Mouse (Mus musculus) macrophage (primary cell): ENCODE measurements around the gene Sema4a. TPM values are rescaled to one million over a fixed set of nuclear protein-coding genes. Genes with fewer than 3 reads are reported as not detected.

Experiments used
- H3K27ac ChIP-seq: fragments of 350-480 bp; formaldehyde crosslinking; 2 replicates; pipeline ENCODE4 v1.9.0; 2021
- H3K36me3 ChIP-seq: fragments of 350-480 bp; formaldehyde crosslinking; 2 replicates; pipeline ENCODE4 v1.9.0; 2021; ENCODE audit errors: inconsistent target
- H3K4me3 ChIP-seq: fragments of 350-480 bp; formaldehyde crosslinking; 2 replicates; pipeline ENCODE4 v1.9.0; 2021; ENCODE audit errors: inconsistent target
- H3K79me2 ChIP-seq: fragments of 350-480 bp; formaldehyde crosslinking; 2 replicates; pipeline ENCODE4 v1.9.0; 2021; ENCODE audit errors: inconsistent target
- WGBS: methylation state at CpG from one replicate; pipeline ENCODE4 v1.1.7; 2026; ENCODE audit warnings: inconsistent platforms; ENCODE audit not compliant: missing documents; 5-methylcytosine and 5-hydroxymethylcytosine counted together
- polyA plus RNA-seq: library from polyadenylated mRNA; stranded (reverse); fragments of 250-400 nt; gene quantifications from 3 replicates; pipeline ENCODE4 v1.2.4, GENCODE M21; 2018; ENCODE audit warnings: inconsistent platforms
- total RNA-seq, 78 experiments: library from RNA; depleted of rRNA; stranded (reverse); fragments of 250-400 nt; gene quantifications; 1 replicate in 9 of 78; 2 replicates in 24 of 78; 3 replicates in 43 of 78; 4 replicates in 2 of 78; pipeline ENCODE4 v1.2.4; 2018; ENCODE audit warnings: inconsistent platforms in 56 of 78

The Sema4a gene
- 100 to 1,000 TPM in 6 of 26 experiments, 10 to 100 TPM in 20; 12.4 to 193 (median 60.3) TPM for total RNA-seq (2018; cell fraction: chromatin; rRNA removed)
- 10 to 100 TPM in 19 of 26 experiments, 1 to 10 TPM in 7; 8.5 to 33.5 (median 15.5) TPM for total RNA-seq (2018; cell fraction: cytosol; rRNA removed)
- 100 to 1,000 TPM in 3 of 26 experiments, 10 to 100 TPM in 23; 24.0 to 139 (median 65.3) TPM for total RNA-seq (2018; cell fraction: nucleus; rRNA removed)
- 7.3 to 33.5 TPM (median 7.7 TPM) in 3 replicates for polyA plus RNA-seq

DNA sequence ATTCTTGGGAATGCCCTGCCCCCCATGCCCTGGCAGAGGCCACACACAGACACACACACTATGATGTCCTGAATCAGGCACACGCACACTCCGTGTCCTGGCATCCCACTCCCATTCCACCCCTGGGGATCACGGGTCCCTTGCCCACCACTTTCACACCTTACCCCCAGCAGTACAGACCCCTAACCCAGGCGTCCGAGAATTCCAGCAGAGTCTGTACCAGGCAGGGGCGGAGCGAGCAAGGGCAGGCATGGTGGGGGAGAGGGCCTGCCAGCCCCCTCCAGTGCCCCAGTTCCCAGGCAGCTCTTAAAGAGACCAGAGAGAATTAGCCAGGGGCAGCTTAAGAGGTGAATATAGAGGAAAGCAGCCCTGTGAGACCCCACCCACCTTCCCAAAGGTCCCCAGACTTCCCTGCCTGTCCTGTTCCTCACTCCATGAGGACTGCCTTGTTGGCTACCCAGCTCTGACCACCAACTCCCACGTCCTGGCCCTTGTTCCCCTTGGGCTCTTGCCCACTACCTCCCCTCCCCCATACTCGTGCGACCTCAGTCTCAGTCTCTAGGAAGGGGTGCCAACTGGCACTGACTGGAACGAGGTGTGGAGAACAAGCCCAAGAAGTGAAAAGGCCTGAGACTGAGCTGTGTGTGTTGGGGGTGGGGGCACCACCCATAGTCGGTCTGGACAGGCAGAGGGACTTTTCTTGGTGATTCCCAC, at the start of gene Sema4a:
Sema4a (minus strand) TSS at position 200 of the 714 bp plus-strand sequence.
- 74% methylated on average over 12 of the region's 12 CpGs for WGBS
- H3K4me3 ChIP-seq: no peak within 1 kb of the TSS
- H3K79me2 ChIP-seq: no peaks in the 10 kb centered on the region
- H3K36me3 ChIP-seq: no peaks in the 10 kb centered on the region
- peak within 1 kb of the TSS; percentile 70 for H3K27ac ChIP-seq

GRCm38 (mm10) chr3:88509692-88510420, 48.9 kb upstream of the Sema4a start, which contains the start of gene Lmna:
Lmna (minus strand) TSS chr3:88509956.
- Histone ChIP-seq H3K79me2 (no peaks in the 10 kb centered on the region; the same call in 1 of the 2 replicates), H3K4me3 (peak within 1 kb of the TSS; percentile 40), H3K36me3 (no peaks in the 10 kb centered on the region), H3K27ac (peak within 1 kb of the TSS; percentile 72)
- WGBS: 1% methylated on average over 29 of the region's 31 CpGs

GRCm38 (mm10) chr3:88509250-88509649, 48.3 kb upstream of the Sema4a start:
- peak overlapping the region; percentile 40 for H3K4me3 ChIP-seq
- WGBS: 72% methylated on average over 3 of the region's 3 CpGs
- H3K27ac ChIP-seq: peak overlapping the region; percentile 72
- H3K36me3 ChIP-seq: no peaks in the 10 kb centered on the region
- no peaks in the 10 kb centered on the region; the same call in 1 of the 2 replicates for H3K79me2 ChIP-seq

- WGBS: 81% methylated on average over 7 of the region's 7 CpGs
- no peak overlapping the region for H3K27ac ChIP-seq
- H3K79me2 ChIP-seq: peaks cover 21% of the 10 kb centered on the region
- no peak overlapping the region for H3K4me3 ChIP-seq
- H3K36me3 ChIP-seq: no peaks in the 10 kb centered on the region
Measured at GRCm38 (mm10) chr3:88505765-88506164, 44.8 kb upstream of the Sema4a start.

DNA sequence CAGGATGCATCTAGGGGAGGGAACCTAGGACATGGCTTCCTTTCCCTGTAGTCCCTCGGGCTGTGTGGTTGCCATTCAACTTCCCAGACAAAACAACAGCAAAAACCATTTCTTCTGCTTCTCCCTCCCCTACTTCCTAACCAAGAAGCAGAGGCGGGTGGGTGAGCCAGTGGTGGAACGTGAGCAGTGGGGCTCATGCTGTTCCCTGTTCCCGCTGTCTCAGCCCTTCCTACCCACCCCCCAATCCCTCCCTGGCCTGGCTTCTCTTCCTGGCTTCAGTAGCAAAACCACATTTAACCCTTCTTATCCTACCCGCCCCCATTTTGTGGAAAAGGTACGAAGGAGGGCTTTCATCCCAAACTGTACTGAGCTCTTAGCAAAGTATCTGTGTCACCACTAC, 44.1 kb upstream of the Sema4a start:
- no peak overlapping the region for H3K27ac ChIP-seq
- no peak overlapping the region for H3K4me3 ChIP-seq
- H3K79me2 ChIP-seq: peaks cover 27% of the 10 kb centered on the region
- no peaks in the 10 kb centered on the region for H3K36me3 ChIP-seq
- 91% methylated on average over 6 of the region's 6 CpGs for whole genome bisulfite sequencing

- H3K4me3 ChIP-seq: no peak overlapping the region
- 32% methylated on average over 7 of the region's 8 CpGs for WGBS
Measured at GRCm38 (mm10) chr3:88503881-88504746, 43.1 kb upstream of the Sema4a start.

GRCm38 (mm10) chr3:88503505-88503863, 42.5 kb upstream of the Sema4a start:
- peak overlapping the region; percentile 82 for H3K27ac ChIP-seq
- no peak overlapping the region; the same call in 1 of the 2 replicates for H3K4me3 ChIP-seq
- 0% methylated on average over 4 of the region's 4 CpGs for WGBS
- H3K36me3 ChIP-seq: no peaks in the 10 kb centered on the region
- H3K79me2 ChIP-seq: peaks cover 43% of the 10 kb centered on the region

More at GRCm38 (mm10) chr3:88503881-88504746, 43.1 kb upstream of the Sema4a start:
- H3K27ac ChIP-seq: peak overlapping the region; percentile 82
- H3K36me3 ChIP-seq: no peaks in the 10 kb centered on the region
- H3K79me2 ChIP-seq: peaks cover 37% of the 10 kb centered on the region

DNA sequence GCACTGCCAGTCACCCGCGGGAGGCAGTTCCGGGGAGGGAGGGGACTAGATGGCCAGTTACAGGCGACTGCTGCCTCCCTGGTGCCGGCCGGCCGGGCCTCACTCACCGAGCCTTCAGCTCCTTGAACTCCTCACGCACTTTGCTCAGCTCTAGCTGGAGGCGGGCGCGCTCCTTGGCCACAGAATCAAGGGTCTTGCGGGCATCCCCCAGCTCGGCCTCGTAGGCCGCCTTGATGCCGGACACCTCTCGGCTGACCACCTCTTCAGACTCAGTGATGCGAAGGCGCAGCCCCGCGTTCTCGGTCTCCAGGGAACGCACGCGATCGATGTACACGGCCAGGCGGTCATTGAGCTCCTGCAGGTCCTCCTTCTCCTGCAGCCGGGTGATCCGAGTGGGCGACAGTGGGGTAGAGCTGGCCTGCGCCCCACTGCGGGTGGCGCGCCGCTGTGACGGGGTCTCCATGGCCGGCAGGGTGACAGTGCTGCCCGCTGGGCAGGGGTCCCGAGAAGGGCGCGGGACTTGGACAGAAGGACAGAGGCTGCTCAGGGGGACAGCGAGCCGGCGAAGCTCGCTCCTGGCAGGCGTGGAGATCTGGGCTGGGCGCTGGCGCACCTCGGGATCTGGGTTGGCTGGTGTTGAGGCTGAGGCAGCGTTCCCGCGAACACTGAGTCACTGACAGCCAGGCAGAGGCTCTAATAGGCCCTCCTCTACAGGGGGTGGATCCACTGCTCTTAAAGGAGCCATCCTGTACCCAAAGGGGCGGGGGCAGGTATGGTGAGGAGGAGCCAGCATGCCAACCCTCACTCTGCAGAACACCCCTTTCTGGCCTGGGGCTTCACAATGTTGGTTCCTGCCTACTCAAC, 41.9 kb upstream of the Sema4a start:
- Histone ChIP-seq H3K27ac (peak overlapping the region; percentile 82), H3K36me3 (no peaks in the 10 kb centered on the region), H3K79me2 (peaks cover 50% of the 10 kb centered on the region), H3K4me3 (peak overlapping the region; percentile 79)
- WGBS: 2% methylated on average over 54 of the region's 55 CpGs

GRCm38 (mm10) chr3:88502031-88502571, 41.1 kb upstream of the Sema4a start:
- WGBS: 79% methylated on average over 10 of the region's 11 CpGs
- peak overlapping the region; percentile 82 for H3K27ac ChIP-seq

DNA sequence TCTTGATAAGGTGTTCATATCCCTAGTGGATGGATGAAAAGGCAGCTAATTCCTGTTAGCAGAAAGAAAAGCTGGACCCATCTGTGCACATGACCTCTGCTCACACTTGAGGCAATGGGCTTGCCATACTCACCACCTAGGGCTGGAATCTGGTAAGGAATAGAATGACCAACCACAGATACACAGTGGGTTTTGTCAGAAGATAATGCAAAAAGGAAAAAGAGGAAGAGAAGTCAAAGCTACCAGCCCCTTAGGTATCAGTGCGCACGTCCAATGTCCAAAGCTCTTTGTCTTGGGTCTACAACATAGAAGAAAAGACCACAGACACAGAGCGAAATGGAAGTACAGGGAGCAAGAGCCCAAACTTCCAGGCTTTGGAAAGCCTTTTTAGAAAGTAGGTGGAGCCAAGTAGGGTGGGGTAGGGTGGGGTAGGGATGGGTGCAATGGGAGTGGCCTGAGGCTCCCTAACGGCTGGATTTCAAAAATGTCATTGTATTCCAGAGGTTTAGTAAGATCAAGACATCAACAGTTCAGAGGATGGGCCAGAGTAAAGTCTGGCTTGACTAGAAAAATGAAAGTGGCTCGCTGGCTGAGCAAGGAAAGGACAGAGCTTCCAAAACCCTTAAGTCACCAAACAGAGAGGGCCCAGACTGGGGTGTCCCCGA, 40.5 kb upstream of the Sema4a start:
- WGBS: 64% methylated on average over 6 of the region's 6 CpGs

More at GRCm38 (mm10) chr3:88502031-88502571, 41.1 kb upstream of the Sema4a start:
- H3K36me3 ChIP-seq: no peaks in the 10 kb centered on the region
- peak overlapping the region; percentile 79 for H3K4me3 ChIP-seq
- peaks cover 57% of the 10 kb centered on the region for H3K79me2 ChIP-seq

GRCm38 (mm10) chr3:88500655-88501365, 39.8 kb upstream of the Sema4a start:
- H3K79me2 ChIP-seq: peaks cover 70% of the 10 kb centered on the region
- 78% methylated on average over 4 of the region's 4 CpGs for WGBS
- H3K4me3 ChIP-seq: peak overlapping the region; percentile 79
- no peaks in the 10 kb centered on the region for H3K36me3 ChIP-seq
- H3K27ac ChIP-seq: peak overlapping the region; percentile 82; the same call in 1 of the 2 replicates

More for the DNA sequence above, 40.5 kb upstream of the Sema4a start:
- Histone ChIP-seq H3K4me3 (peak overlapping the region; percentile 79), H3K79me2 (peaks cover 63% of the 10 kb centered on the region), H3K27ac (peak overlapping the region; percentile 82), H3K36me3 (no peaks in the 10 kb centered on the region)

- Histone ChIP-seq H3K27ac (no peak overlapping the region), H3K79me2 (peaks cover 77% of the 10 kb centered on the region), H3K4me3 (no peak overlapping the region), H3K36me3 (no peaks in the 10 kb centered on the region)
- 70% methylated on average over 5 of the region's 7 CpGs for WGBS
Measured at GRCm38 (mm10) chr3:88500087-88500486, 39.1 kb upstream of the Sema4a start.
